ENCODE assay signal across 33 mouse cellular contexts in genomic region chr6:122969048-122969447, GRCm38 (mm10). TPM values are rescaled to one million over a fixed set of nuclear protein-coding genes. Genes with fewer than 3 reads are reported as not detected.
DNase-seq lines count a peak whose midpoint lies in the region; ATAC-seq lines count a peak whose summit lies in the region.
"Had no signal": no experiment of that assay in that cellular context is flagged by ENCODE, and none has a peak within 500 bp of the region (broad histone marks: within the 10 kb centered on the region; RNA-seq: fewer than 3 reads in every experiment).

No protein-coding gene starts in this region.

- no peaks in the 10 kb centered on the region for H3K27me3 ChIP-seq in heart, embryonic 12.5 days (replicated peaks)
- no peaks in the 10 kb centered on the region for H3K27me3 ChIP-seq in intestine, embryonic 16.5 days (replicated peaks; ENCODE audit: control insufficient read depth, insufficient read depth, low read length)
- H3K27me3 ChIP-seq: embryonic facial prominence, embryonic 13.5 days; embryonic facial prominence, embryonic 15.5 days; forebrain, embryonic 12.5 days had no signal

- H3K27ac ChIP-seq in heart, embryonic 12.5 days (ENCODE audit: poor library complexity, severe bottlenecking): no peak overlapping the region
- no peak overlapping the region for H3K27ac ChIP-seq in intestine, embryonic 16.5 days (ENCODE audit: low read length)
- H3K27ac ChIP-seq: embryonic facial prominence, embryonic 13.5 days; embryonic facial prominence, embryonic 15.5 days; forebrain, embryonic 10.5 days; forebrain, embryonic 12.5 days had no signal

- H3K4me1 ChIP-seq in heart, embryonic 12.5 days (replicated peaks): no peaks in the 10 kb centered on the region
- H3K4me1 ChIP-seq in intestine, embryonic 16.5 days (ENCODE audit: control insufficient read depth, insufficient read depth, low read length): no peaks in the 10 kb centered on the region
- H3K4me1 ChIP-seq: embryonic facial prominence, embryonic 13.5 days; embryonic facial prominence, embryonic 15.5 days; forebrain, embryonic 10.5 days; forebrain, embryonic 12.5 days had no signal

- H3K4me3 ChIP-seq in heart, embryonic 12.5 days: no peak overlapping the region
- H3K4me3 ChIP-seq in intestine, embryonic 16.5 days (ENCODE audit: low read length): no peak overlapping the region
- H3K4me3 ChIP-seq: embryonic facial prominence, embryonic 13.5 days; embryonic facial prominence, embryonic 15.5 days; erythroblast, embryonic 14.5 days; forebrain, embryonic 10.5 days; forebrain, embryonic 12.5 days had no signal

- no peak overlapping the region for H3K4me2 ChIP-seq in heart, embryonic 12.5 days
- no peak overlapping the region for H3K4me2 ChIP-seq in intestine, embryonic 16.5 days (ENCODE audit: low read depth, low read length)
- H3K4me2 ChIP-seq: embryonic facial prominence, embryonic 13.5 days; embryonic facial prominence, embryonic 15.5 days; forebrain, embryonic 12.5 days had no signal

- no peak for ATAC-seq in heart, embryonic 12.5 days (ENCODE audit: insufficient number of reproducible peaks, low FRiP score)
- peak; percentile 46; the same call in 1 of the 2 replicates for ATAC-seq in megakaryocyte, adult 5-6 weeks (ENCODE audit: poor library complexity, severe bottlenecking)
- ATAC-seq in monocyte, adult 5-6 weeks (replicated peaks; ENCODE audit: insufficient number of reproducible peaks, low FRiP score, low TSS enrichment, poor library complexity, severe bottlenecking): peak; percentile 55
- ATAC-seq in intestine, embryonic 16.5 days: no peak
- ATAC-seq: activated CD4-positive, CD25-positive, alpha-beta regulatory T cell, adult 4 months; CD4-positive, CD25-positive, alpha-beta regulatory T cell, adult 4 months; forebrain, embryonic 14.5 days; forebrain, embryonic 16.5 days; Patski had no signal

- H3K9ac ChIP-seq in heart, embryonic 12.5 days: no peak overlapping the region
- H3K9ac ChIP-seq in intestine, embryonic 16.5 days (ENCODE audit: low read depth, low read length): no peak overlapping the region
- H3K9ac ChIP-seq: embryonic facial prominence, embryonic 13.5 days; embryonic facial prominence, embryonic 15.5 days; forebrain, embryonic 12.5 days had no signal

- peak; percentile 29 for DNase-seq in heart, adult 11 months
- DNase-seq in lung, postnatal 36 days: peak; percentile 10
- no peak for DNase-seq in lung, postnatal 10 days
- no peak for DNase-seq in right cerebral cortex, postnatal 14 days
- DNase-seq: adrenal gland, adult 8-10 months; adrenal gland, postnatal 14 days; adrenal gland, postnatal 36 days; B cell, adult 2 months; cerebellum, adult 11-12 months; cerebellum, adult 2 months; cerebellum, adult 9-10 months; cerebellum, postnatal 10 days; cerebellum, postnatal 36 days; embryo, embryonic 11 days had no signal

- H3K36me3 ChIP-seq in heart, embryonic 12.5 days: no peaks in the 10 kb centered on the region
- no peaks in the 10 kb centered on the region for H3K36me3 ChIP-seq in intestine, embryonic 16.5 days (ENCODE audit: control insufficient read depth, insufficient read depth, low read length)
- H3K36me3 ChIP-seq: embryonic facial prominence, embryonic 13.5 days; embryonic facial prominence, embryonic 15.5 days; forebrain, embryonic 10.5 days; forebrain, embryonic 12.5 days; G1E had no signal

- 72% methylated on average over 2 of the region's 2 CpGs for WGBS in heart, embryonic 12.5 days
- WGBS in intestine, embryonic 16.5 days: 84% methylated on average over 2 of the region's 2 CpGs

- H3K9me3 ChIP-seq in heart, embryonic 12.5 days (replicated peaks): no peaks in the 10 kb centered on the region
- no peaks in the 10 kb centered on the region for H3K9me3 ChIP-seq in intestine, embryonic 16.5 days (ENCODE audit: control insufficient read depth, low read length)
- H3K9me3 ChIP-seq: embryonic facial prominence, embryonic 13.5 days; embryonic facial prominence, embryonic 15.5 days; forebrain, embryonic 12.5 days; G1E had no signal

RNA-seq across cellular contexts. Expression of gene Clec4a3, which starts 16.7 kb away (rescaled TPM):
- 0.33 and 0.61 TPM in 2 replicates for polyA plus RNA-seq in heart, embryonic 12.5 days (2016; fragmentation: Nextera tagmentation; extraction: Ambion mirVana)
- total RNA-seq in megakaryocyte, adult 5-6 weeks (2015): 175 and 204 TPM in 2 replicates
- 148 and 150 TPM in 2 replicates for total RNA-seq in megakaryocyte, adult 5-6 weeks (2017)
- total RNA-seq in monocyte, adult 5-6 weeks (2017): 388 to 868 TPM (median 791 TPM) in 3 replicates
- polyA plus RNA-seq in intestine, embryonic 16.5 days (2015; fragmentation: Nextera tagmentation; extraction: Ambion mirVana): 3.0 and 3.6 TPM in 2 replicates
- total RNA-seq: CH12.LX, G1E had no signal
- polyA plus RNA-seq: erythroblast, embryonic 14.5 days; forebrain, embryonic 10.5 days; G1E; Patski had no signal

RNA-seq across cellular contexts. Expression of gene Clec4a4, which starts 21.1 kb away (rescaled TPM):
- polyA plus RNA-seq in heart, embryonic 12.5 days (2016; fragmentation: Nextera tagmentation; extraction: Ambion mirVana): not detected in 2 replicates
- 1.9 and 2.4 TPM in 2 replicates for total RNA-seq in megakaryocyte, adult 5-6 weeks (2015)
- 0.40 and 0.53 TPM in 2 replicates for total RNA-seq in megakaryocyte, adult 5-6 weeks (2017)
- total RNA-seq in monocyte, adult 5-6 weeks (2017): 7.0 to 13.7 TPM (median 11.1 TPM) in 3 replicates
- polyA plus RNA-seq in intestine, embryonic 16.5 days (2015; fragmentation: Nextera tagmentation; extraction: Ambion mirVana): not detected in 2 replicates
- total RNA-seq: adrenal gland, adult 18-20 months; adrenal gland, postnatal 14 days; adrenal gland, postnatal 36 days; CH12.LX; G1E had no signal
- polyA plus RNA-seq: activated CD4-positive, CD25-positive, alpha-beta regulatory T cell, adult 4 months; CD4-positive, CD25-positive, alpha-beta regulatory T cell, adult 4 months; cerebellum, adult 2 months; cortical plate, adult 2 months; embryonic facial prominence, embryonic 11.5 days; embryonic facial prominence, embryonic 13.5 days; embryonic facial prominence, embryonic 15.5 days; erythroblast, embryonic 14.5 days; forebrain, embryonic 10.5 days; forebrain, embryonic 12.5 days; forebrain, embryonic 14.5 days; forebrain, embryonic 16.5 days; G1E; Patski had no signal

RNA-seq across cellular contexts. Expression of gene Clec4a1, which starts 47.4 kb away (rescaled TPM):
- 0.22 and 0.23 TPM in 2 replicates for polyA plus RNA-seq in heart, embryonic 12.5 days (2016; fragmentation: Nextera tagmentation; extraction: Ambion mirVana)
- 250 and 267 TPM in 2 replicates for total RNA-seq in megakaryocyte, adult 5-6 weeks (2015)
- 93.7 and 94.5 TPM in 2 replicates for total RNA-seq in megakaryocyte, adult 5-6 weeks (2017)
- 202 to 205 TPM (median 202 TPM) in 3 replicates for total RNA-seq in monocyte, adult 5-6 weeks (2017)
- 3.6 TPM in 2 replicates for polyA plus RNA-seq in intestine, embryonic 16.5 days (2015; fragmentation: Nextera tagmentation; extraction: Ambion mirVana)
- total RNA-seq: CH12.LX had no signal
- polyA plus RNA-seq: erythroblast, embryonic 14.5 days; G1E had no signal

Comparison
In these comparisons a context has a peak if more than half of its experiments do, and no peak if none do; other contexts are left out.
1. DNase-seq: peak in heart, adult 11 months (single experiment) and lung, postnatal 36 days (single experiment); none in lung, postnatal 10 days (single experiment) and right cerebral cortex, postnatal 14 days (single experiment).
2. ATAC-seq: peak in megakaryocyte, adult 5-6 weeks (single experiment) and monocyte, adult 5-6 weeks (single experiment); none in heart, embryonic 12.5 days (single experiment) and intestine, embryonic 16.5 days (single experiment).